Mouse (Mus musculus): ENCODE data around the gene Slitrk1. TPM values are rescaled to one million over a fixed set of nuclear protein-coding genes. Genes with fewer than 3 reads are reported as not detected.

Gene Slitrk1
- not detected for polyA plus RNA-seq (2017; shearing (Covaris generic))

DNA sequence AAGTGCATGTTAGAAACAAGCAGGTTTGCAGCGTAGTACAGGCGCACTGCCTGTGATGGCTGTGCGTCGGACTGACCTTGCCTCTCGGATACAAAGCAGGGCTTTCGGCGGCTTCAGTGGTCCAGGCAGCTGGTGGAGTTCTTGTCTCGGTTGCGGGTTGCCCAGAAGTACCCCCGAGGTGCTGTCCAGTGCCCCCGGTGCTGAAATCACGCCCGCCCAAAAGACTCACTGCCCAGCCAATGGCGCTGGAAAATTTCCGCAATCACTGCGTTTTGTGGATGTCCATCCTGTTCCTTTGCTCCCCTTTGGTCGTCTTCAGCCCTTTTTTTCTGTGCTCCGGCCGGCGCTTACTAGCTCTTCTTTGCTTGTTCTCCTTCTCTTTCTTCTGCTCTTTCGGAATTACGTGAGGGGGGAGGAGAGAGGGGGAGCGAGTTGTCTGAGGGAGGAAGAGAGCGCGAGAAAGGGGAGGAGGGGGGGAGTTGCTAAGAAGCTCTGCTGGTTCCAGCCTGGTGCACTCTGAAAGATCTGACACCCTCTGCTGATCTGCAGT is at the start of gene Slitrk1:
TSS of gene Slitrk1 (minus strand) at position 445 of the 550 bp plus-strand sequence.

Data from naive thymus-derived CD4-positive, alpha-beta T cell, adult 5 months (primary cell).